Mouse (Mus musculus) kidney, adult 8-10 months (tissue): ENCODE data around the gene Cyp2j8.
A peak's percentile ranks its signal among the peaks of the same experiment; 100 is the strongest.
"Not testable (repeated sequence)": the region's sequence is repeated elsewhere in the genome, so short reads cannot be mapped to it uniquely, and the experiment has no call there.

Experiments used
- DNase-seq, 2 experiments: peaks; one replicate each; pipeline ENCODE4 v3.0.0; 2022

Gene Cyp2j8

DNA sequence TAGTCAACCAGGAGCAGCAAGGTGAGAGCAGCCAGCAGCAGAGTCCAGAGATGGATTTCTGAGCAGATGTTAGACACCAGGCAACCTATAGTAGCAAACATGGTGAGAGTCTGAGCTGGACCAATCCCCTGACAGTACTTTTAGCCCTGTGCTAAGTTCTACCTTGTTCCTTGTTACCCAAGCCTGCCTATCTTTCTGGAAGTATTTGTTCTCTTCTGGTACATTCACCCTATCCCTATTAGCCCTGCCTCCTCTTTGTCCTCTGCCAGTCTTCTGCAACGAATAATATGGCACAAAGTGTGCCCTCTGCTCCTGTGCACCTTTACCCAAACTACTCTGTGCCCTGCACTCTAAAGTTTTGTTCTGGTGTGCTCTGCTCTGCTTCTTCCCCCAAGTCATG is at the start of gene Cyp2j8:
Gene Cyp2j8, minus strand, starts transcription at position 101 of the 400 bp plus-strand sequence.
- no peak for DNase-seq

DNA sequence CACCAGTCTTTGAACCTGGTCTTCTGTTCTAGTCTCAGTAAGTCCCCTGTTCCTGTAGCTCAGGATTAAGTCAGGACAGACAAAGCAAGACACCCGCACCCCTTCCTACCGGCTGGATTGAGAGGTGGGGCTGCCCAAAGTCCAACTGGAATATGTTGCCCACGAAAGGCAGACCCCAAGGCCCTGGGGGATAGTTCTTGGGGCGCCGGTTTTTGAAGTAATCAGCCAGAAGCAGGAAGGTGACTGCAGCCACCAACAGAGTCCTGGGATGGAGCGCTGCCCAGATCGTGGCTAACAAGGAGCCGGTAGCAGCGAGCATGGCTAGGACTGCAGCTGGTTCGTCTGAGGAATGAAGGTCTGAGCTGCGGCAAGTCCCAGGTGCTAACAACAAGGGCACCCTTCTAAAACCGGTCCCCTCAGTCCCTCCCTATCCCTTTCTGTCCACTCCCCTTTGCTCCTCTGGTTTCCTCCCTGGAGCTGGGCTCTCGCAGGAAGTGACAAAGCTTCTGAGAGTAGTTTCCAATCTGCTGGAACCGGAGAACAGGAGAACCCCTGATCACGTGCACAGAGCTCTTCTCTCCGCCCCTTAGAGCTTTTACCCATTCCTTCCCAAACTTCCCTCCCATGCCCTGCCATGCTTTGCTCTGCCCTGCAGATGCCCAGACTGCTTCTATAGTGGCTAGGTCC is 46.1 kb upstream of the Cyp2j8 start, which contains the start of gene Cyp2j6:
Gene Cyp2j6, minus strand, starts transcription at position 529 of the 687 bp plus-strand sequence.
- DNase-seq = peak; percentile 37 to 54

DNA sequence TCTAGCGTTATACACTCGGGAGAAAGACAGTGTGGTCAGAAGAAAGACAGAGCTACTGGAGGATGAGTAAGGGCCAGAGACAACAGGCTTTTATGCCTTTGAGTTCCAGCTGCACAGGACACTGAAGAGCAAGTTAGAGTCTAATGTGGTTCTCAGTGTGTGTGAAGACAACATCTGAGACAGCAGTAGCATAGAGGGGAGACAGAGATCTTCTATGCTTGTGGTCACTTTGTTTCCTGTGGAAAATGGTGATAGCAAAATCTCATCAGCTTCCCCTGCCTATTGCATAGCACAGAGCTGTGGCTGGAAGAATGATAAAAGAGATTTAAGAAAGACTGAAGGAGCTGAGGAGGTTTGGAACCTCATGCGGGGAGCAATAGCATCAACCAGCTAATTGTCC is 44.4 kb upstream of the Cyp2j8 start:
- no peak for DNase-seq

DNA sequence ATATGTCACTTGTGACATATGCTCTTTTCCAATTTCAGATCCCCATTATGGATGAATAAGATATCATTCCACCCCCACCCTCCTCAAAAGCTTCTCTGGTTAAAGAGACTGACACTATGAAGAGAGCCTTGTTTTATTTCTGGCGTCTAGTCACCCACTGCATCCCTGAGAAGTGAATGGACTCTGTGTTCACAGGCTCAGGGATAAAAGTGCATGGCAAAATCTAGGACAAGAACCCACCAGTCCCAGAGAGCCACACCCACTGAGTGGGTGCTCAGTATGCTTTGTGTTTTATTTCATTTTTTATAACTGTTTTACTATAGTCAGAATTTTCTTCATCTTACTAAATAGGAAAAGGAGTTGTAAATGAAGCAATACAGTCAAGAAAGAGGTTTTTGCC is 38.8 kb upstream of the Cyp2j8 start:
- DNase-seq = no peak

DNA sequence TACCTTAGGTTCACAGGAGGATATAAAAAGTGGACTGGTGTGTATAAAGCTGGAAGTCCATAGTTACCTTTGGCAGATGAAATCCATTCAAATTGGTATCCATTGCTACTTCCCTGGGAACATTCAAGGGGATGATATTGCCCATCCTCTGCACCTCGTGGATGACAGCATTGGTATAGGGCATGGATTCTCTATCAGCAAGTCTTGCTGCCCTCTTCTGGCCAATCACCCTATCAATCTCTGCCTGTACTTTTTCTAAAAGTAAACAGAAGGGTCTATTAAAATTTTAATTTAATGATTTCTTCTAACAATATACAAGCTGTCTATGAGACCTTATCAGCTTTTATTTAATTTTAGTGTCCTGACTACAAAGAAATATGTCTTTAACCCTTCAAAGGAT is 18.6 kb upstream of the Cyp2j8 start:
- DNase-seq = peak; percentile 29 to 30

DNA sequence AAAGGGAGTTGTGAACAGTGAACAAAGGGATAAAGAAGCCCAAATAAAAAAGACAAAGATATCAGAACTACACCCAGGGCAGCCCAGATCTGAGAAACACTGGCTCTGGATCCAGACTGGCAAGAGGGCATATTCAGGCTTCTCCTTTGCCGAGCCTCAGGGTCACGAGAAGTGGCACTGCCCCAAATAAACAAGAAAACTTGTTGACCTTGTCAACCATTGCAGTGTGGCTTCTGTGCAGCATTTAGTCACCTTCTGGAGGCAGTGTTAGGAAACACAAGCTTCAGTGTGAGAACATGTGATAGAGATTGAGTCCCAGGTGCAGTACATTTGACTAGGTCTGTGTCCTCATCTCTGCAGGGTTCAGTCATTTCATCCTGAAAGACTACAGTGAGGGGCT is 15.1 kb upstream of the Cyp2j8 start:
- DNase-seq = peak in 1 of 2 experiments; percentile 9

DNA sequence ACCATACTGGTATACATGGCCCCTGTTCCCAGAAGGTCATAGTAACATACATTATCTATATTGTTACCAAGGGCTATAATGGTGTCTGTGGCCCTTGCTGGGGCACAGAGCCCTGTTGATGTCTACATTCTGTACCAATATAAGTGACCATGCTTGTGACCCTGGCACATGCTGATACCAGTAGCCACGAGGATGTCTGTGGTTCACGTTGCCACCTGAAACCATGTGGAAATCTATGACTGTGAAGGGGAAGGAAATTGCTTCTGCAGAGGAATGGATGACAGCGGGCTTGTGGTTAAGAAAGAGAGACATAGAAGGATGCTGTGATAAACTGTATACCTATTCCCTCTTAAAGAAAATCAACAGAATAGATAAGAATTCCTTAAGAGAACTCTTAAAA is 2.9 kb upstream of the Cyp2j8 start:
- no peak for DNase-seq

DNA sequence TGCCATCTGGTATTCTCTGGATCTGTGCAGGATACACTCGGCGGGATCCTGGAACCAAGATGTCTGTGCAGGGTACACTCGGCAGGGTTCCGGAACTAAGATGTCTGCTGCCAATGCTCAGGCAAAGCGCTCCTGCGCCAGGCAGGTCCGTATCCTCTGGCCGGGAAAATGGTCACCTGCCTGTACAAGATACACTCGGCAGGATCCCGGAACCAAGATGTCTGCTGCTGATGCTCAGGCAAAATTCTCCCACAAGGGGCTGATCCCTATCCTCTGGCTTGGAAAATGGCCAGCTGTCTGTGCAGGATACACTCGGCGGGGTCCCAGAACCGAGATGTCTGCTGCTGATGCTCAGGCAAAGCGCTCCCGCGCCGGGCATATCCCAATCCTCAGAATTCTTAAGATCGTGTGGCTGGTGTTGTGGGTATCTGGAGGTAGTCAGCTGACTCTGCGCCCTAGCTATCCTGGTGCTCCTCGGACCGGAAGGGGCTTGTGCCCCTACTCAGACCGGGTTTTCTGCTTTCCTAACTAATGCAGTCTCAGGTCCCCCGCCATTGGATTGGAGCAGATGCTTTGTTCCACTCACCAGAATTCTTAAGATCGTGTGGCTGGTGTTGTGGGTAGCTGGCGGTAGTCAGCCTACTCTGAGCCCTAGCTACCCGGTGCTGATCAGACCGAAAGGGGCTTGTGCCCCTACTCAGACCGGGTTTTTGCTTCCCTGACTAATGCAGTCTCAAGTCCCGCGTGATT is 43.7 kb downstream of the Cyp2j8 start:
- DNase-seq = not testable (repeated sequence)
